Mouse (Mus musculus) embryonic facial prominence, embryonic 10.5 days (tissue): ENCODE data around the gene Git2. TPM values are rescaled to one million over a fixed set of nuclear protein-coding genes. Genes with fewer than 3 reads are reported as not detected.

Experiments
- DNase-seq: peaks from one replicate; pipeline ENCODE4 v3.0.0-alpha.2; 2017; ENCODE audit warnings: low spot score
- H3K27ac ChIP-seq: fragments of 300-500 bp; sonication (generic); replicated peaks from 2 replicates; pipeline ENCODE4 v1.5.1; 2016; ENCODE audit warnings: mild to moderate bottlenecking
- H3K27me3 ChIP-seq: fragments of 300-500 bp; sonication (generic); replicated peaks from 2 replicates; pipeline ENCODE4 v1.6.1; 2016; ENCODE audit warnings: low read depth, mild to moderate bottlenecking; ENCODE audit not compliant: poor library complexity, severe bottlenecking
- H3K36me3 ChIP-seq: fragments of 300-500 bp; sonication (generic); replicated peaks from 2 replicates; pipeline ENCODE4 v1.6.1; 2016; ENCODE audit warnings: mild to moderate bottlenecking, moderate library complexity
- H3K4me1 ChIP-seq: fragments of 300-500 bp; sonication (generic); 2 replicates; pipeline ENCODE4 v1.6.1; 2016
- H3K4me3 ChIP-seq: fragments of 300-500 bp; sonication (generic); 2 replicates; pipeline ENCODE4 v1.5.1; 2016; ENCODE audit warnings: mild to moderate bottlenecking, moderate library complexity
- H3K9me3 ChIP-seq: fragments of 300-500 bp; sonication (generic); 2 replicates; pipeline ENCODE4 v1.6.1; 2016; ENCODE audit warnings: mild to moderate bottlenecking
- WGBS: fragments of 180-500 bp; shearing (Covaris S2); methylation state at CpG from one replicate; pipeline ENCODE4 v1.1.7; 2016; 5-methylcytosine and 5-hydroxymethylcytosine counted together
- polyA plus RNA-seq: library from polyadenylated mRNA; unstranded; fragments of >200 nt; fragmentation: Nextera tagmentation; extraction: Ambion mirVana; gene quantifications from 2 replicates; pipeline ENCODE4 v1.2.1, GENCODE M21; 2016

Gene Git2
- polyA plus RNA-seq, 1 experiment from 2014 or later = 38.1 TPM

- H3K27ac ChIP-seq = peak overlapping the region; percentile 99
- peak; percentile 69 for DNase-seq
- peak overlapping the region; percentile 82 for H3K4me3 ChIP-seq
- 1% methylated on average over 57 of the region's 57 CpGs for WGBS
- H3K4me1 ChIP-seq = peaks cover 37% of the 10 kb centered on the region
- H3K9me3 ChIP-seq = no peaks in the 10 kb centered on the region
- 0 out of 2 replicates have a peak, but pooled peaks cover 3% of the 10 kb centered on the region for H3K36me3 ChIP-seq
- no peaks in the 10 kb centered on the region for H3K27me3 ChIP-seq
Measured at GRCm38 (mm10) chr5:114772456-114773203, 2.7 kb downstream of the Git2 start.

DNA sequence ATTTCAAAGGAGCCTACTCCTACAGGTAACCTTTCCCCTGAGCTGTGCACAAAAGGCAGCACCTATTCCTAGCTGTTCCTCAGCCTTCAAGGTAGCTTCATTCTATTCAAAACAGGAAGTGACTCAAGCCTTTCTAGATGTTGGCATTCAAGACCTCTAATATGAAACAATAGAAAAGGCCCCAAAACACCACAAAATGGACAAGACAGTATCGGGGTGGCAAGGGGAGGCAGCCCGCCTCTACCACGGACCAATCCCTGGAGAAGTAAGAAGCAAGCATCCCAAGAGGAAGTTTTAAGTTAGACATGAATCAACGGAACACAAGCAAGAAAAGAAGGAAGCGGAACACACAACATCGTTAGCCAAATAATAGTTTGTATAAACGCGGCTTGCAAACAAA, 3.5 kb downstream of the Git2 start:
- DNase-seq = no peak
- Histone ChIP-seq H3K36me3 (0 out of 2 replicates have a peak, but pooled peaks cover 3% of the 10 kb centered on the region), H3K27me3 (no peaks in the 10 kb centered on the region), H3K27ac (no peak overlapping the region), H3K4me1 (peaks cover 37% of the 10 kb centered on the region), H3K4me3 (peak overlapping the region; percentile 82), H3K9me3 (no peaks in the 10 kb centered on the region)
- 78% methylated on average over 8 of the region's 8 CpGs for WGBS

DNA sequence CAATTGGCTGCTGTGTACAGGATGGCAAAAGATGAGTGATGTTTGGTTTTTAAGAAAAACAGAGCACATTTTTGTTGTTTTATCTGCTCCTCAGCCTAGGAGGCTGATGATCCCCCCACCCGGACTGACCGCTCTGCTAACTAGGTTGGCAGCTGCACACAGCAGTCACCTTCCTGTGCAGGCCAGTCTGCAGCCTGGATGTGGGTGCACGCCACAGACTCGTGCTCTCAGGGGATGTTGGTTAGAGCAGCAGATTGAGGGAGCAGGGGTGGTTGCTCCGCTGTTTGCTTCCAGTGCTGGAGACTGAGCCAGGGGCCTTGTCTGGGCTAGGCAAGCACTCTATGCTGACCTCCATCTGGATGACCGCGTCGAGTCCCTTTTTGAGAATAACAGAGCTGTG, 5.5 kb downstream of the Git2 start:
- Histone ChIP-seq H3K27me3 (no peaks in the 10 kb centered on the region), H3K4me3 (no peak overlapping the region), H3K36me3 (peaks cover 21% of the 10 kb centered on the region), H3K4me1 (peaks cover 25% of the 10 kb centered on the region), H3K27ac (no peak overlapping the region), H3K9me3 (no peaks in the 10 kb centered on the region)
- 92% methylated on average over 8 of the region's 8 CpGs for WGBS
- no peak for DNase-seq

DNA sequence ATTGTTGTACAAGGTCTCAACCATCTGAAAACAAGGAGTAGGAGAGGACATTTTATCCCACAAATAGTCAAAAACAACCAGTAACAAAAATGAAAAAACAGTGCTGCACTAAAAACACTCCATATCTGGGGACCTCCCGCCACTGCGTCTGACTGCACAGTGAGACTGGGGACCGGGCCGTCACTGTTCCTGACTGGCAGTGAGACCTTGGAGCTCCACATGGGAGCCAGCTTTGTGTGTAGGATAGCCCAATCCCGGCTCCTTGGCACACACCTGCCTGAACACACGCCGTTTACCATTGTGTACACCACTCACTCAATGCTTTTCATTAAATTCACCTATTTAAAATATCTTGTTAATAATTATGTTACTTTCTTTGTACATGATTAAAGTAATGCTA, 8.1 kb downstream of the Git2 start:
- Histone ChIP-seq H3K9me3 (no peaks in the 10 kb centered on the region), H3K36me3 (peaks cover 47% of the 10 kb centered on the region), H3K27ac (no peak overlapping the region), H3K4me1 (peaks cover 11% of the 10 kb centered on the region), H3K4me3 (no peak overlapping the region), H3K27me3 (no peaks in the 10 kb centered on the region)
- no peak for DNase-seq
- 93% methylated on average over 7 of the region's 7 CpGs for WGBS

DNA sequence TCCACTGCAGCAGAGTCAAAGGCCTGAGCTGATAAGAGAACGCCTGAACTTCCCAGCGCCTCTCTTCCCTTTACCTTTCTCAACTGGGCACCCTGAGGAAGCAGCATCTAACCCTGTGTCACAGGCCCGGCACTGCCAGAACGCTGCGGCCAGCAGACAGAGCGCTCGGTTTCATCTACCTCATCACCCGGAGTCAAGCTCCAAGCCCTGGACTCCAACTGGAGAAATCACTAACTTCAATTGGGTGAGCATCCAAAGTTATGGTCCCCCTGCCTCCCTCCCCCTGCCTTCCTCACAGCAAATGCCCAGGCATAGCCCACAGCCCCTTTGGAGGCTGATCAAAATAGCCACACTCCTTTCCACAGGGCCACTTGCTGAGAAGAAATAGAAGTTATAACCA, 8.6 kb downstream of the Git2 start:
- Histone ChIP-seq H3K4me3 (no peak overlapping the region), H3K27me3 (no peaks in the 10 kb centered on the region), H3K4me1 (peaks cover 6% of the 10 kb centered on the region), H3K36me3 (peaks cover 52% of the 10 kb centered on the region), H3K9me3 (no peaks in the 10 kb centered on the region), H3K27ac (no peak overlapping the region)
- no peak for DNase-seq
- 94% methylated on average over 8 of the region's 8 CpGs for WGBS

DNA sequence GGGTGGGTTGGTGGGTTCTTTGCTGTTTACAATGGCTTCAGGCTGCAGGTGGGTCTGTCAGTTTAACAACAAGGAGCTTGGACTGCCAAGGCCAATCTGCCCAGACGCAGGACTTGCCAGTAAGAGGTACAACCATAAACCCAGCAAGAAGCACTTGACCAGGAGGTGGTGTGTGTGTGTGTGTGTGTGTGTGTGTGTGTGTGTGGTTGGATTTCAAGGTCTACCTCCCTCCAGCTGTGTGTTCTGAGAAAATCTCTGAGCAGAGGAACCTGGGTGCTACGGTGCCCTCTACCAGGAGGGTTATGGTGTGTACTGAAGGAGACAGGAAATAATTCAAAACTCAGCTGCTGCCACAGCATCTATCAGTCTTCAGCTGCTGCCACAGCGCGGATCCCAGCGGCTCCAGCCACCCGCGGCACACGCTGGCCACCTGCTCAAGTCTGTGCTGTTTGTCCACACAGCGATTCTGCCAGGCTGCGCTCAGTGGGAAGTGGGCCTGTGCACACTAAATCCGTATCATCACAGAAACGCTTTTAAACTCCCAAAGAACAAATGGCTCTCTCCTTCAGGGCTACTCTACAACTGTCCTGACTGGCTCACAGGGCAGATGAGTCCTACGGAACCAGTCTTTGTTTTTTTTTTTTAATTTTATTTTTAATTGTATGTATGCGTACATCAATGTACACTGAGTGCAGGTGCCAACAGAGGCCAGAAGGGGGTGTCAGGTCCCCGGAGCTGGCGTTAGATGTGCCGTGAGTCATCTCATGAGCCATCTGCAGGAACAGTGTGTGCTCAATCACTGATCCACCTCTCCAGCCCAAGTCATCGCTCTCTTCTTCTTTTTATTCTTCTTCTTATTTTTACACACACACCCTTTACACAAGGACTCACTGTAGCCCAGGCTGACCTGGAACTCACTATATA, 10.2 kb downstream of the Git2 start:
- no peak for DNase-seq
- WGBS = 91% methylated on average over 18 of the region's 18 CpGs
- Histone ChIP-seq H3K27ac (no peak overlapping the region), H3K4me3 (no peak overlapping the region), H3K4me1 (peaks cover 3% of the 10 kb centered on the region; the same call in 1 of the 2 replicates), H3K27me3 (no peaks in the 10 kb centered on the region), H3K9me3 (no peaks in the 10 kb centered on the region), H3K36me3 (peaks cover 68% of the 10 kb centered on the region)

DNA sequence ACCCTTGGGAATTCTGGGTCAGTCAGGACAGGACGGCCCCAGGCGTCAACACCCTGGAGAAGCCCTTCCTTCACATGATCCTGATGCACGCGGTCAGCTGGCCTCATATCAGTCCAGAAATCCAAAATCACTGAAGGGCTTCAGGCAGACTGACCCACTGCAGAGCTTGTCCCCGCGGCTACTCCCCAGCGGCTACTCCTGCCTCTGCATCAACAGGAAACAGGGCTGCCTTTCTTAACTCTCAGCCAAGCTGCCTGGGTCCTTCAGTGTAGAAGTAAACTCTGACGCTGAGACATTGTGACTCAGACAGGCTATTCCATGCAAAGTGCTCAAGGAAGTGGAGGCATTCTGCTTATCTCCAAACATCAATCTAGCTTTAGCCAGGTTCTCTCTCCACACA, 13.3 kb downstream of the Git2 start:
- Histone ChIP-seq H3K9me3 (no peaks in the 10 kb centered on the region), H3K4me3 (no peak overlapping the region), H3K27me3 (no peaks in the 10 kb centered on the region), H3K27ac (no peak overlapping the region), H3K4me1 (no peaks in the 10 kb centered on the region), H3K36me3 (peaks cover 91% of the 10 kb centered on the region)
- WGBS = 88% methylated on average over 8 of the region's 8 CpGs
- DNase-seq = no peak

DNA sequence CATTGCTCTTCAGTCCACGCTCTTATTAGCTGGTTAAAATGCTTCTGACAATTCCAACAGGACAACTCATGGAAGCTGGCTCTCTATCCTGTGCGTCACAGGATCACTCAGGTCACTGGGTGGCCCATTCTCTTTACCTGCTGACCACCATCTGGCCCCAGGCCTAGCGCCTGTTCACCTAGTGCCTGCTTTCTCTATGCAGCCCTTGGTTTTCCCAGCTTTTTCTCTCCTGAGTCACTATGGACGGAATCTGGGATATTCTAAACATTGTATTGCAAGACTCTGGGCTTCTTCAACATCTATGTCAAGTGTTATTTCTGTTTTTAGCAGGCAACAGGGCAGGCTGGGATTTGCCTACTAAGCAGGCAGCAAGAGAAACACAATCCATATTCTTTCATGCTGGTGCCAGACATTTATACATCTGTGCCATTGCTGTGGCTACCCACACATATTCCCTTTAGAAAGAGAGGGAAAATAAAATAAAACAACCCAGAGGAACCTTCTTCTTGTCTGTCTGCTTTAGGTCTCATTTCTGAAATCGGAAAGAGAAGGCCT, 15.7 kb downstream of the Git2 start:
- Histone ChIP-seq H3K9me3 (no peaks in the 10 kb centered on the region), H3K27me3 (no peaks in the 10 kb centered on the region), H3K4me1 (no peaks in the 10 kb centered on the region), H3K36me3 (peaks cover 93% of the 10 kb centered on the region), H3K27ac (no peak overlapping the region), H3K4me3 (no peak overlapping the region)
- 89% methylated on average over 5 of the region's 5 CpGs for WGBS
- no peak for DNase-seq

DNA sequence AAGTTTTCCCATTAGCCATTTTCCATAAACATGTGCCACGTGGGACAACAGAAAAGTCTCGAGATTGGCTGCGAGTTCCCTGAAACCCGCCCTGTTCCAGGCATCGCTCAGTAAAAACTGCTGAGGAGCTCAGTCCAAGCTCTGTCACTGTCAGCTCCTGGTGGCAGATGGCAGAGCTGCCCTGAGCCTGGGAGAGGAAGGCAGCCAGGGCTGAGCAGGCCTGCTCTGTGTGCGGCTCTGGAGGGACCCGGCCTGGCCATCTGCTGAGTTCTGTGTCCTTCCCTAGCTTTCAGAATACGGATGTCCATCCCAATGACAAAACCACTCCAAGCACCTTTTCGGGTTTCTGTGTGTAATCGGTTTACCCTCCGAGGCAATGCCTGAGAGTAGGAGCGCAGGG, 21.9 kb downstream of the Git2 start:
- H3K36me3 ChIP-seq = peaks cover 89% of the 10 kb centered on the region
- 90% methylated on average over 12 of the region's 12 CpGs for WGBS
- no peaks in the 10 kb centered on the region for H3K27me3 ChIP-seq
- no peak for DNase-seq
- H3K27ac ChIP-seq = no peak overlapping the region
- no peaks in the 10 kb centered on the region for H3K4me1 ChIP-seq
- H3K9me3 ChIP-seq = no peaks in the 10 kb centered on the region
- no peak overlapping the region for H3K4me3 ChIP-seq

DNA sequence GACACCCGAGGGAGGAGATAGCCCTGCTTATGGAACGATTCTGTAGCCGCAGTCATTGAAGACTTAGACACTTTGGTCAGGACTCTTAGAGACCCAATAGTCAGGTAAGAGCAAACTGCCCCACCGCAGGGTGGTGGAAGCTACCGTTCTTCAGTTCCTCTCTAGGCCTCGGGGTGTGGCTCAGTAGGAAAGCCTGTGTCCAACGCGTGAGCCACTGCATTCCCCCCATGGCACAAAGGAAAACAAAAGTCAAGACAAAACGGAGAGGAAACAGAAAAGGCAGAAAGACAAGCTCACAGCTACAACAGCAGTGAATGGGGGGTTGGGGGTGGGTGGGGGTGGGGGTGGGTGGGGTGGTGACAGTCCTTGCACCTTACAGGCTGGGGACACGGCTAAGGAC, 22.9 kb downstream of the Git2 start:
- Histone ChIP-seq H3K27ac (no peak overlapping the region), H3K27me3 (no peaks in the 10 kb centered on the region), H3K36me3 (peaks cover 91% of the 10 kb centered on the region), H3K4me1 (no peaks in the 10 kb centered on the region), H3K4me3 (no peak overlapping the region), H3K9me3 (no peaks in the 10 kb centered on the region)
- DNase-seq = no peak
- WGBS = 92% methylated on average over 10 of the region's 10 CpGs

DNA sequence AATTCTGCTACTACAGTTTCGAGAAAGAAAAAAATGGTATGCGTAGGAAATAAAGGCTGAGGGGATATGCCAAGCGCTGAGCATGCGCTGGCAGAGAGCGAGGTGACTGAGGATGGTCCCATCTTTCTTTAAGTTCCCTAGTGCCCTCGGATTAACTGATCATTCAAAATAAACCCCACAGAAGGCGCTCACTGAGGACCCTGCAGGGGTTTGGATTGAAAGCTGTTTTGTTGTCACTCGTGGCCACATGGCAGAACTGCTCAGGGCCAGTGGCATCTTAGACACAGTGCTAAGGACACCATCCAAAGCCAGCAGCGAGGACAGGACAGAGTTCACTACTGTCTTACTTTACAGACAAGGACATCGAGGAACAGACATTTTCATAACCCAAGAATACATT, 25.0 kb downstream of the Git2 start:
- Histone ChIP-seq H3K9me3 (no peaks in the 10 kb centered on the region), H3K4me1 (no peaks in the 10 kb centered on the region), H3K27me3 (no peaks in the 10 kb centered on the region), H3K4me3 (no peak overlapping the region), H3K36me3 (peaks cover 91% of the 10 kb centered on the region), H3K27ac (no peak overlapping the region)
- 88% methylated on average over 10 of the region's 10 CpGs for WGBS
- DNase-seq = no peak

DNA sequence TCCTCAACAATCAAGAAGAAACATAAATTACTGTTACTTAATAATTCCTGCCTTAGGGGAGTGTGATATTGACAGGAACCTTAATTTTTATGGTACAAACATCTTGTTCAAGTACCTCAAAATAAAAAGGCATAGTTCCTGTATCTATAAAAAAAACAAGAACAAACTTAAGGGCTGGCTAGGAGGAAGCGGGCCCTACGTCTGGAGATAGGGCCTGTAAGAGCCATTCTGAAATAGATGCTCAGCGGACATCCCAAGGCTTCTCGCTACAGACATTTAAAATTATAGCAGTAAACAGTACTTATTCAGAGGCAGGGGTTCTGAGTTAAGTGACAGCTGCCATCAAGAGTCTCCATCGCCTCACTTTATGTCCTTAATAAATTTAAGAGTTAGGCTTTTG, 27.8 kb downstream of the Git2 start:
- DNase-seq = no peak
- no peaks in the 10 kb centered on the region for H3K9me3 ChIP-seq
- H3K27me3 ChIP-seq = no peaks in the 10 kb centered on the region
- H3K36me3 ChIP-seq = peaks cover 91% of the 10 kb centered on the region
- WGBS = 93% methylated on average over 5 of the region's 5 CpGs
- no peak overlapping the region for H3K4me3 ChIP-seq
- H3K4me1 ChIP-seq = no peaks in the 10 kb centered on the region
- no peak overlapping the region for H3K27ac ChIP-seq
